Mouse (Mus musculus) left cerebral cortex, adult 18-20 months (tissue): ENCODE results near the gene Lgals9. TPM values are rescaled to one million over a fixed set of nuclear protein-coding genes. Genes with fewer than 3 reads are reported as not detected.
"Not testable (repeated sequence)": the region's sequence is repeated elsewhere in the genome, so short reads cannot be mapped to it uniquely, and the experiment has no call there.

Experiments used
- DNase-seq, 2 experiments: peaks; one replicate each; pipeline ENCODE4 v3.0.0; 2021 to 2022; ENCODE audit warnings: low spot score in 2 of 2, mixed read lengths in 1 of 2
- total RNA-seq, 2 experiments: library from RNA; stranded (reverse); gene quantifications; 2 replicates each; pipeline ENCODE4 v1.2.3; 2021

Lgals9 gene
- total RNA-seq, 2 experiments from 2014 or later = 4.6 to 5.1 TPM

DNA sequence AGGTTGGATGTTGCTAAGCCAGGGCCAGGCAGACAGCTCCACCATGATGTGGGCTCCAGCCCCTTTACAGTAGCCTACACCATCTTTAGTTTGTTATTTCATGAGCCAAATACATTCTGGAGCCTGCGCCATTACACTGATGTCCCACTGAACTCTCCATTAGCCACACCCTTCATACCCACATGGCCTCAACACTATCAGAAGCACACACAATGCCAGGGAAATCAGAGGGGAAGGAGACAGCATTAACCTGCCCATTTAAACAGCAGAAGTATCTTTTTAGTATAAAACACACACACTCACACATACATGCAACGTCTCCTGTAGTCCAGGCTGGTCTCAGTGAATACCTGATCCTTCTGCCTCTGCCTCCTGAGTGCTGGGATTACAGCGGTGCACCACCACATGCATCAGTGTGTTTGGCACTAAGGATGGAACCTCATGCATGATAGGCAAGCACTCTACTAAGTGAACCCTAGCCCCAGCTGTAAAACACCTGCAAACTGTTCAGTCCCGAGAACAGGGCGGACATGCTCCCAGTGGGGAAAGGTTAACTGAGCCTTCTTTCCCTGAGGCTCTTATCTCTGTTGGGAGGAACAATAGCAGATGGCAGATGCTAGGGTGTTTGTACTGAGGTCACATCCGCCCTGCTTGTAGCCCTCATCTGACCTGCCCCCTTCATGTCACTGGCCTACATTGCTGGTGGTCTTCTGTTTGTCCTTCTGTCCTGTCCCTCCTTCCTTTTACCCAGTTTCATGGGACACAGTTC is 23.4 kb upstream of the Lgals9 start:
- DNase-seq = no peak

GRCm38 (mm10) chr11:79007356-79007755 is 22.6 kb upstream of the Lgals9 start:
- DNase-seq = not testable (repeated sequence)

GRCm38 (mm10) chr11:79006417-79006816 is 21.7 kb upstream of the Lgals9 start:
- DNase-seq = no peak

GRCm38 (mm10) chr11:79005578-79006394 is 21.0 kb upstream of the Lgals9 start:
- DNase-seq = no peak

DNA sequence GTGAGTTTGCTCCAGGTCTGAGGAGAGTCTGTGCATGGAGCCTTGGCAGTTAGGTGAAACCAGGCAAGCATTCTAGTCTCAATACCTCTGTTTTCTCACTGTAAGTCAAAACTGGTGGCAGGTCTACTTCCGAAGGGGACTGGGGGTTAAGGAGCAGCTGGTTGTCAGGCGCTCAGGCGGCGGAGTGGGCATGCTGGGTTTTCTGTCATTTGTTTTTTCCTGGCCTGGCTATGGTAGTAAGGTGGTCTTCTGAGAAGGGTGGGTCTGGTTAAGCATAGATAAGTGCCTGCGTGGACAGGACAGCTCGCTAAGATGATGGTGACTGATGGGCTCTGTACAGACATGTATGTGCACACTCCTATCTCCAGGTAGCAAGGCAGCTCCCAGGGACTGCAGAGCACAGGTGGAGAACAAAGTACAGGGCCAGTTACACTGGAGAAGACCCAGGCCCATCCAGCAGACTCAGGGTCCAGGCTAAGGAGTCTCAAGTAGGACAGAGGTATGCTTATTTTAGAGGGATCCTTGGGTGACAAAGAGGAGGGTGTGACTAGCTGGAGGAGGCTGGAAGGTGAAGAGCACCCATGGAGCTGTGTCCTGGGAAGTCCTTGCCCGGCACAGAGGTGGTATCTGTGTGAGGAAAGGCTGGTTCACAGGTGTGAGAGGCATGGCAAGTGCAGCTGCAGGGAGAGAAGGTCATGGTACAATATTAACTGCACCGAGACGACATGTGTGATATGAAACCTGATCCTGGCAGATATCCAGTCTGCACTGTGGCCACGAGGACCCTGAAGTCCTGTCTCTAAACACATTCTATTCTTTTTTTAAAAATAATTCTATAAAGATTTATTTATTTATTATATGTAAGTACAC is 19.3 kb upstream of the Lgals9 start:
- no peak for DNase-seq

GRCm38 (mm10) chr11:79003053-79003768 is 18.5 kb upstream of the Lgals9 start:
- DNase-seq = no peak

- DNase-seq = no peak
Measured at GRCm38 (mm10) chr11:79002551-79002951, 17.8 kb upstream of the Lgals9 start.

DNA sequence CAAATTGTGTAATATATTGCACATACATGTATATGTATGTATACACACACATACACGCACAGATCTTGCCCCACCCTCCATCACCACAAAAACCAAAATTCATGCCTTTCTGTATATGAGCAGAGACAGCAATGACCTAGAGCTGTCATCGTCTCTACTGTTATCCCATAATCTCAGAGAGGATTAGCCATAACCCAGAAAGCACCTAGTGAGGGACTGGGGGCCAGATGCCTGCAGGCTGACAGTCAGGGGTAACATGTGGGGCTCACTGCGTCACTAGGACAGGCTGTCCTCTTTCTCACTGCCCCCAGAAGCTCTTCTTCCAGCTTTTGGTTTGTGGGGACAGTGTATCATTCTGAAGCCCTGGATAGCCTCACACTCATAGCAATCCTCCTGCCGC is 17.1 kb upstream of the Lgals9 start:
- no peak for DNase-seq

GRCm38 (mm10) chr11:78999118-78999517 is 14.4 kb upstream of the Lgals9 start:
- DNase-seq = no peak

- not testable (repeated sequence) for DNase-seq
Measured at GRCm38 (mm10) chr11:78990875-78991543, 6.3 kb upstream of the Lgals9 start.

GRCm38 (mm10) chr11:78990096-78990495 is 5.3 kb upstream of the Lgals9 start:
- DNase-seq = no peak

GRCm38 (mm10) chr11:78989206-78989605 is 4.5 kb upstream of the Lgals9 start:
- not testable (repeated sequence) for DNase-seq

- DNase-seq = no peak
Measured at GRCm38 (mm10) chr11:78986311-78987002, 1.7 kb upstream of the Lgals9 start.

GRCm38 (mm10) chr11:78985505-78985904 is 759 bp upstream of the Lgals9 start:
- no peak for DNase-seq

- DNase-seq = no peak
Measured at GRCm38 (mm10) chr11:78983539-78983938, 1.2 kb downstream of the Lgals9 start.

GRCm38 (mm10) chr11:78982513-78983291 is 2.0 kb downstream of the Lgals9 start:
- no peak for DNase-seq

DNA sequence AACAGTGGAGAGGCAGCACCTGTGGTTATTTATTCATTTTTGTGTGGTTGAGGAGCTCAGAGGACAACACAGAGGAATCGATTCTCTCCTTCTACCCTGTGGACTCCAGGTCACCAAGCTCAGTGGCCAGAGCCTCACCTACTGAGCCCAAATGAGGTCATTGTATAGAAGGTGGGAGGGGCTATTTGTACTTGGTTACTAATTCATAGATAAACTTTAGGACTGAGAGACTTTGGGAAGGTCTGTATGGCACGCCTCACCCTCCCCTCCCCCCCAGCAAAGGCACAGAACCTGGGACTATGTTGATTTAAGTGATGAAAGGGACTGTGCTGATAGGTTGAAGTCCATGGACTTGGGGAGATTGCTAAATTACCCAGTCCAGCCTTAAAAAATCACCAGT is 2.7 kb downstream of the Lgals9 start:
- no peak for DNase-seq

DNA sequence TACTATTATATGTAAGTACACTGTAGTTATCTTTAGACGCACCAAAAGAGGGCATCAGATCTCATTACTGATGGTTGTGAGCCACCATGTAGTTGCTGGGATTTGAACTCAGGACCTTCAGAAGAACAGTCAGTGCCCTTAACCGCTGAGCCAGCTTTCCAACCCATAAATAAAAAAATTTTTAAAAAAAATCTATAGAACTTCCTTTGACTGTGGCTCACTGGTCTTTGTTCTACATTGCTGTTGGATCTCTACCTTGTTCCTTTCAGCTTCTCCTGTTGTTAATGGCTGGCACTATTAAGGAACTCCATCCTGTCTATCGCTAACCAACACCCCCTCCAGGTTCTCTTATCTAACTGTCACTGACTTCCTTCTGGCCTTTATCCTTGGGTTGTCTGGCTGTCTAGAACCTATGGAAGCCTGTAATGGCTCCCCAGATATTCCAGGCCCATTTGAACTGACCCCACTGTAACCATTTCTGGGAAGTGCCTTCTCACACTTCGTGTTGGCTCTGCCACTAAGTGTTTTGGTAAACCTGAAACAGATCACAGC is 4.6 kb downstream of the Lgals9 start:
- DNase-seq = no peak
